Mouse (Mus musculus) liver, postnatal 0 days (tissue): ENCODE results near the gene Nbea. TPM values are rescaled to one million over a fixed set of nuclear protein-coding genes. Genes with fewer than 3 reads are reported as not detected.

Experiments
- ATAC-seq: fragments of 200-750 bp; cut with Nextera tagmentation; 2 replicates; pipeline ENCODE4 v1.8.0; 2017; ENCODE audit warnings: mild to moderate bottlenecking, moderate library complexity
- DNase-seq: peaks from one replicate; pipeline ENCODE4 v3.0.0-alpha.2; 2016
- H3K27ac ChIP-seq: fragments of 300-500 bp; sonication (generic); 2 replicates; pipeline ENCODE4 v1.5.1; 2014; ENCODE audit warnings: antibody characterized with exemption, moderate library complexity, mild to moderate bottlenecking, low read depth
- H3K27me3 ChIP-seq: fragments of 300-500 bp; sonication (generic); 2 replicates; pipeline ENCODE4 v1.6.1; 2014; ENCODE audit warnings: low read length, control low read depth, mixed read lengths; ENCODE audit not compliant: insufficient read depth
- H3K36me3 ChIP-seq: fragments of 300-500 bp; sonication (generic); replicated peaks from 2 replicates; pipeline ENCODE4 v1.6.1; 2014; ENCODE audit warnings: mild to moderate bottlenecking, control low read depth, low read length, moderate library complexity, mixed read lengths; ENCODE audit not compliant: insufficient read depth
- H3K4me1 ChIP-seq: fragments of 300-500 bp; sonication (generic); 2 replicates; pipeline ENCODE4 v1.6.1; 2014; ENCODE audit warnings: antibody characterized with exemption, mild to moderate bottlenecking, control low read depth; ENCODE audit not compliant: insufficient read depth
- H3K4me2 ChIP-seq: fragments of 300-500 bp; sonication (generic); 2 replicates; pipeline ENCODE4 v1.6.1; 2014; ENCODE audit warnings: low read depth, mild to moderate bottlenecking, low read length, moderate library complexity, mixed read lengths
- H3K4me3 ChIP-seq: fragments of 300-500 bp; sonication (generic); 2 replicates; pipeline ENCODE4 v1.5.1; 2014; ENCODE audit warnings: low read depth, low read length
- H3K9ac ChIP-seq: fragments of 300-500 bp; sonication (generic); replicated peaks from 2 replicates; pipeline ENCODE4 v1.6.1; 2014; ENCODE audit warnings: mild to moderate bottlenecking, moderate library complexity
- H3K9me3 ChIP-seq: fragments of 300-500 bp; sonication (generic); 2 replicates; pipeline ENCODE4 v1.6.1; 2016; ENCODE audit warnings: mild to moderate bottlenecking, control low read depth, low read length, mixed read lengths
- CTCF ChIP-seq: sonication (generic); IDR thresholded peaks from 2 replicates; pipeline ENCODE4 v1.5.1; 2016; ENCODE audit warnings: antibody characterized with exemption, low read depth
- EP300 ChIP-seq: IDR thresholded peaks from 2 replicates; pipeline ENCODE4 v1.6.1; 2016; ENCODE audit warnings: antibody characterized with exemption, low read depth, mild to moderate bottlenecking
- WGBS: fragments of 180-500 bp; shearing (Covaris S2); extraction: QIAGEN DNeasy Blood & Tissue Kit; methylation state at CpG from one replicate; pipeline ENCODE4 v1.1.7; 2014; ENCODE audit not compliant: insufficient replicate concordance; 5-methylcytosine and 5-hydroxymethylcytosine counted together
- polyA plus RNA-seq: library from polyadenylated mRNA; unstranded; fragments of >200 nt; fragmentation: Nextera tagmentation; extraction: Ambion mirVana; gene quantifications from 2 replicates; pipeline ENCODE4 v1.2.1, GENCODE M21; 2015

The Nbea gene
- polyA plus RNA-seq, 1 experiment from 2014 or later = 0.81 TPM

- no peak overlapping the region for H3K9ac ChIP-seq
- DNase-seq (no peak), ATAC-seq (no peak)
- H3K36me3 ChIP-seq = no peaks in the 10 kb centered on the region
- no peaks in the 10 kb centered on the region for H3K4me1 ChIP-seq
- 75% methylated on average over 6 of the region's 6 CpGs for WGBS
- H3K27me3 ChIP-seq = no peaks in the 10 kb centered on the region
- no peaks in the 10 kb centered on the region for H3K9me3 ChIP-seq
- H3K27ac ChIP-seq = no peak overlapping the region
- no peak for TF ChIP-seq EP300
- no peak for TF ChIP-seq CTCF
- no peak overlapping the region for H3K4me3 ChIP-seq
- H3K4me2 ChIP-seq = no peak overlapping the region
Measured at GRCm38 (mm10) chr3:55685627-55686026, 497.9 kb downstream of the Nbea start.

DNA sequence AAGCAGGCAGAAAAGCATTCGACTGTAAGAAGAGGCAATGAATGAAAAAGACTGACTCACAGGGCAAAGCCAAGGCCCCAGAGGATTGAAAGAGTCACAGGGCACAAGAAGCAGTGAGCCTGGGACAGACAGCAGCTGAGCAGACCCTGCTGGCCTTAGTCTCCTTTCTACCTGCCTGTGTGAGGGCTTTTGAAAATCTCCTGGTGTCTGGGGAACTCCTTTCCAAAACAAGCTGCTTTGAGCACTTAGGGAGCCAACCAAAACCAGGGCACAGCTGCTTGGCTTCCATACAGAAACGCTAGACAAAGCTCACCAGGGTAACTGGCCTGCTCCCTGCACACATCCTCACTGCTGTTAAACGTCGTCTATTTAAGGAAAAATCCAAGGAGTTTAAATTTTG is 498.6 kb downstream of the Nbea start:
- TF ChIP-seq EP300 = no peak
- no peak for TF ChIP-seq CTCF
- H3K4me3 ChIP-seq = no peak overlapping the region
- ATAC-seq (no peak), DNase-seq (no peak)
- H3K27me3 ChIP-seq = no peaks in the 10 kb centered on the region
- H3K9ac ChIP-seq = no peak overlapping the region
- no peaks in the 10 kb centered on the region for H3K9me3 ChIP-seq
- H3K27ac ChIP-seq = no peak overlapping the region
- WGBS = 68% methylated on average over 4 of the region's 4 CpGs
- H3K4me1 ChIP-seq = no peaks in the 10 kb centered on the region
- no peak overlapping the region for H3K4me2 ChIP-seq
- H3K36me3 ChIP-seq = no peaks in the 10 kb centered on the region

DNA sequence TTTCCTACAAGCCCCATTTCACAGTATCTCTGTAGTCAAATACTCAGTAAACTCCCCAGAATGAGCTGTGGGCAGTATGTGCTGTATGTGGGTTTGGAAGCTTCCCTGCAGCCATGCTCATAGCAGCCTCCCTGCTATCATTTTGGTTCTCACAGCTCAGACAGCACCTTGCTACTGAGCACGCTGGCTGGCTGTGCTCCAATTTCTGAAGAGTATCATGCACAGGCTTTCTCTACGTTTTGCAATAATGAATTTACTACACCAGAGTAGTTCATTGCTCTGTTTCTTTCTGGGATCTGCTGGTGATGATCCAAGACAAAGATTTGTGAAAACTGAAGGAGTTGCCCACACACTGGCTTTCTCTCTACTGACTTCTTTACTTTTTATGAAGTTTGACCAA is 505.8 kb downstream of the Nbea start:
- 63% methylated on average over 2 of the region's 2 CpGs for WGBS
- TF ChIP-seq EP300 = no peak
- TF ChIP-seq CTCF = no peak
- Histone ChIP-seq H3K27me3 (no peaks in the 10 kb centered on the region), H3K4me3 (no peak overlapping the region), H3K4me1 (no peaks in the 10 kb centered on the region), H3K27ac (no peak overlapping the region), H3K4me2 (no peak overlapping the region), H3K9ac (no peak overlapping the region), H3K36me3 (no peaks in the 10 kb centered on the region), H3K9me3 (no peaks in the 10 kb centered on the region)
- ATAC-seq (no peak), DNase-seq (no peak)

GRCm38 (mm10) chr3:55674185-55674584 is 509.3 kb downstream of the Nbea start:
- Histone ChIP-seq H3K27ac (no peak overlapping the region), H3K36me3 (no peaks in the 10 kb centered on the region), H3K4me2 (no peak overlapping the region), H3K9me3 (no peaks in the 10 kb centered on the region), H3K27me3 (no peaks in the 10 kb centered on the region), H3K9ac (no peak overlapping the region), H3K4me1 (no peaks in the 10 kb centered on the region), H3K4me3 (no peak overlapping the region)
- no peak for TF ChIP-seq EP300
- TF ChIP-seq CTCF = no peak
- ATAC-seq (no peak), DNase-seq (no peak)
- 77% methylated on average over 7 of the region's 7 CpGs for WGBS

DNA sequence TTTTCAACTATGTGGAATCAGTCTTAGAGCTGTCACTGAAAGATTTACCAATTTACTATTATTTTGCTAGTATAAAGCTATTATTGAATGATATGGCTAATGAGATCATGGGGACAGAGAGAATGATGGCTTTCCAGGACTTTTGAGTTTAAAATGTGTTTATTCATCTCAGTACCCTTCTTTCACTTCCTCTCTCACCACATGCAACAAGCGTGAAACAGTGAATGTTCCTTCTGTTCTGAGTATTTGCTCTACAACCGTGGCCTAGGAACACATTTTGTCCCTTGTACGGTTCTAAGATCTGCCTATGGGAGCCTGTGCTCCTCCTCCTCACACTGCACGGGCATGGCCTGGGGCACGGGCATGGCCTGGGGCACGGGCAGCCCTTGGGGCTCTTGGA is 516.5 kb downstream of the Nbea start:
- H3K27me3 ChIP-seq = no peaks in the 10 kb centered on the region
- H3K4me2 ChIP-seq = no peak overlapping the region
- no peak overlapping the region for H3K4me3 ChIP-seq
- H3K9me3 ChIP-seq = no peaks in the 10 kb centered on the region
- TF ChIP-seq EP300 = no peak
- TF ChIP-seq CTCF = no peak
- no peak for DNase-seq
- WGBS = 66% methylated on average over 6 of the region's 6 CpGs
- no peaks in the 10 kb centered on the region for H3K4me1 ChIP-seq
- no peak overlapping the region for H3K9ac ChIP-seq
- no peak overlapping the region for H3K27ac ChIP-seq
- no peaks in the 10 kb centered on the region for H3K36me3 ChIP-seq
- ATAC-seq = no peak

DNA sequence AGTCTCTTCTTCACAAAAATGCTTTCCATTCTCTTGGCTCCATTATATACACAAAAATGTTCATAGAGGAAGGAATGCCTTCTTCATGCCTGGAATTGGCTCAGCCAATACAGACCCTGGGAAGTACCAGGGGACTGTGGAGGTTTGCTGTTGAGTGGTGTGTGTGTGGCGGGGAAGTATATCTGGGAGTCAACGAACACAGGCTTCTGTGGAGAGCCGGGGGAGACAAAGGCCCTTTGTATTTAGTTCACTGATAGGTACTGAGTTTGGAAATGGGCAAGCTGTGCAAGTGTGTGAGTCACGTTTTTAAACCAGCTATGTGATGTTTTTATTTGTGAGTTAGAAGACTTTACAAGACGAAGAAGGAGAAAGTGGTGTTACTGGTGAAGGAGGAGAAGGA is 517.6 kb downstream of the Nbea start:
- H3K9ac ChIP-seq = no peak overlapping the region
- H3K4me3 ChIP-seq = no peak overlapping the region
- no peak overlapping the region for H3K4me2 ChIP-seq
- DNase-seq = no peak
- 71% methylated on average over 5 of the region's 5 CpGs for WGBS
- no peaks in the 10 kb centered on the region for H3K4me1 ChIP-seq
- no peaks in the 10 kb centered on the region for H3K9me3 ChIP-seq
- no peak for ATAC-seq
- no peak overlapping the region for H3K27ac ChIP-seq
- H3K27me3 ChIP-seq = no peaks in the 10 kb centered on the region
- TF ChIP-seq CTCF = no peak
- TF ChIP-seq EP300 = no peak
- H3K36me3 ChIP-seq = no peaks in the 10 kb centered on the region

DNA sequence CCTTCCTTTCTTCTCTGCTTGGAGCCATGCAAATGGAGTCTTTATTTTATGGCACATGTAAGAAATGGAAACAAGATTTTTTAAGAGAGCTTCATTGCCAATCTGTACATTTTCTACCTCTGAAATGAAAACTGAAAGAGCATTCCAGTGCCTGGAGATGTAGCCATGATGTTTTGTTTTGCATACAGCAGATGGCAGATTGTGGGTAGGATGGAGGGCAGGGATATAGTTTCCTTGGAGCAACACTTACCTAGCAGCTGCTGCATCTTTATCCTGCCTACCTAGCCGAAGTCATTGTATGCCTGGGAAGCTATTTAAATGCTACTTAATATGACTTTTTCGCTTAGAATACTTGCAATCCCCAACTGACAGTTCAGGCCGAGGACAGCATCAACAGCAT is 518.8 kb downstream of the Nbea start:
- H3K9ac ChIP-seq = no peak overlapping the region
- TF ChIP-seq EP300 (no peak), CTCF (no peak)
- ATAC-seq (no peak), DNase-seq (no peak)
- H3K4me3 ChIP-seq = no peak overlapping the region
- H3K27me3 ChIP-seq = no peaks in the 10 kb centered on the region
- no peak overlapping the region for H3K27ac ChIP-seq
- H3K9me3 ChIP-seq = no peaks in the 10 kb centered on the region
- 73% methylated on average over 3 of the region's 3 CpGs for WGBS
- no peaks in the 10 kb centered on the region for H3K36me3 ChIP-seq
- no peak overlapping the region for H3K4me2 ChIP-seq
- no peaks in the 10 kb centered on the region for H3K4me1 ChIP-seq
